Mouse (Mus musculus): ENCODE data around the gene Hoxc8. TPM values are rescaled to one million over a fixed set of nuclear protein-coding genes. Genes with fewer than 3 reads are reported as not detected.
A peak's percentile ranks its signal among the peaks of the same experiment; 100 is the strongest.

Hoxc8 gene
- polyA plus RNA-seq, 1 experiment from 2014 or later: not detected

DNA sequence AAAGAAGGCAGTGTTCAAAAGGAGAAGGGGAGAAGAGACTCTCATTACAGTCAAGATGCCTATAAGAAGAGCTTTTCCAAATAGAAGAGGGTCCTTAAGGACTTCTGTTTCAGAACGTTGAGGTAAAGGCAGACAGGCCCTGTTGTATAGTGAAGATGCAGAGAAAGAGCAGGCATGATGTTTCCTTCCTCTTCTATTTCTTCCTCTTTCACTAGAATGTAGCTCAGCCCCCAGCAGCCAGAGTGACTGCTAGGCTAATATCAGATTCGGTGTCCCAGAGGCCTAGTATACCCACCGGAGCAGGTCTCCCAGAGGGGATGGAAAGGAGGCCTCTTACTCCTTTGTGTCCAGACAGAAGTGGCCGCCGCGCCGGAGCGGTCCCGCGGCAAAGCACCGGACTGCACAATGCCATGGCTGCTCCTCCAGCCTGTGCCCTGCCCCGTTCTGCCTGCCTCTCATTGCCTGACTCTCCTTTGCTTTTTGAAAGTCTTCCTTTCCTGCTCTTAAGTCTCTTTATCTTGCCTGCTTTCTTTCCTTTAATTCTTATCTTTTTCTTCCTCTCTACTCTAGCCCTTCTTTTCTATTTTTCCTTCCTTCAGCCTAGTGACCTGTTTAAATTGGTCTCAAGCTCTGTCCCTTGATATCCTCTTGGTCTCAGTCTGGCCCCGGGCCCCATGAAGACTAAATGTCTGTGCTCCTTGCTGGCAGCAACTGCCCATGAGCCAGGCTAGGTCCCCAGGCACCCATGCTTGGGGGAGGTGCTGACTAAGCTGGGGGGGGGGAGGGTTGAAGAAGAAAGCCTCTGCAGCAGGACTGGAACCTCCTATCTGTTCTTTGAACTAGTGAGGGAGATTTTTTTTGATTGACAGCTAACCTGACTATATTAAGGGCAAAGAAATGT is 11.5 kb upstream of the Hoxc8 start:
- DNase-seq (ENCODE audit: low spot score) (no peak), ATAC-seq (ENCODE audit: low FRiP score) (no peak)
- Histone ChIP-seq H3K4me3 (ENCODE audit: low read depth, low read length) (no peak overlapping the region), H3K9ac (ENCODE audit: low read depth, low read length) (no peak overlapping the region), H3K4me2 (replicated peaks; ENCODE audit: low read depth, low read length) (no peak overlapping the region), H3K27ac (ENCODE audit: low read depth, low read length) (no peak overlapping the region), H3K4me1 (replicated peaks; ENCODE audit: control insufficient read depth, insufficient read depth, low read length) (no peaks in the 10 kb centered on the region), H3K36me3 (ENCODE audit: control insufficient read depth, insufficient read depth, low read length) (no peaks in the 10 kb centered on the region), H3K9me3 (ENCODE audit: control insufficient read depth, low read length) (no peaks in the 10 kb centered on the region), H3K27me3 (ENCODE audit: control insufficient read depth, insufficient read depth, low read length) (peaks cover 97% of the 10 kb centered on the region)
- 2% methylated on average over 13 of the region's 13 CpGs for WGBS

DNA sequence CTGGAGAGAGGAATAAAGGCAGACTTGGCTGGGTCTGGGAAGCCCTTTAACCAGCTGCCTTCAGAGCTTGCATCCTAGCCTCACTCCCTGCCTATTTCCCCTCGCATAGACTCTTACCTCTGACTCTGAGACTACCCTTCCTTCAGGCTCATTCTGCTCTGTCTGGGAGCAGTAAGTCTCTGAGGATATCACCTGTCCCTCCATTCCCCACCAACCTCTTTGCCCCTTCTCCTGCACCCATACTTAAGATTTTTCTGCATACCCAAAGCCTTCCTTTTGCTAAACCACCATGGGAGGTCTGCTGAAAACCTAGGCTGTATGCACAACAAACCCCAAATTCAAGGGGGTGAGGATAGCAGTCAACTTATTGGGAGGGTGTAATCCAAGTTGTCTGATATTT is 10.5 kb upstream of the Hoxc8 start:
- Histone ChIP-seq H3K4me1 (replicated peaks; ENCODE audit: control insufficient read depth, insufficient read depth, low read length) (no peaks in the 10 kb centered on the region), H3K27ac (ENCODE audit: low read depth, low read length) (no peak overlapping the region), H3K27me3 (ENCODE audit: control insufficient read depth, insufficient read depth, low read length) (peaks cover 97% of the 10 kb centered on the region), H3K4me3 (ENCODE audit: low read depth, low read length) (no peak overlapping the region), H3K36me3 (ENCODE audit: control insufficient read depth, insufficient read depth, low read length) (no peaks in the 10 kb centered on the region), H3K4me2 (replicated peaks; ENCODE audit: low read depth, low read length) (no peak overlapping the region), H3K9me3 (ENCODE audit: control insufficient read depth, low read length) (no peaks in the 10 kb centered on the region), H3K9ac (ENCODE audit: low read depth, low read length) (no peak overlapping the region)
- 0% methylated on average over 1 of the region's 1 CpGs for WGBS
- ATAC-seq (ENCODE audit: low FRiP score): no peak
- no peak for DNase-seq (ENCODE audit: low spot score)

DNA sequence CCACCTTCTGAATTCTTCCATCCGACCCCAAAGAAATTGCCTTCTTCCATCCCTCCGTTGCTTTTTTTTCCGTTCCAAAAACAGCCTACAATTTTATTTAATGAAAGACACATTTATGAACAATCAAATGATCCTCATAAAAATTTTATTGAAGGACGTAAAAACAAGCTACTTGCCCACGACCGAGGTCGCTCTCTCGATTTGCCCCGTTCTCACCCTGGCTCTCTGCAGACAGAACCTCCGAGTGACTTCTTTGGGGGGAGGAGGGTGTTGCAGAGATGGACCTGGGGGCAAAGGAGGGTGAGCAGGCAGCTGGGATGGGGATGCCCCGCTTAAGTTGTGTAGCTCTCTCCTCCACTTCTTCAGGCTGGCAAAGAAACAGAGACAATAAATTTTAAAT is 10.1 kb upstream of the Hoxc8 start:
- Histone ChIP-seq H3K27me3 (ENCODE audit: control insufficient read depth, insufficient read depth, low read length) (peaks cover 96% of the 10 kb centered on the region), H3K27ac (ENCODE audit: low read depth, low read length) (no peak overlapping the region), H3K4me3 (ENCODE audit: low read depth, low read length) (no peak overlapping the region), H3K4me1 (replicated peaks; ENCODE audit: control insufficient read depth, insufficient read depth, low read length) (no peaks in the 10 kb centered on the region), H3K9ac (ENCODE audit: low read depth, low read length) (no peak overlapping the region), H3K4me2 (replicated peaks; ENCODE audit: low read depth, low read length) (no peak overlapping the region), H3K9me3 (ENCODE audit: control insufficient read depth, low read length) (no peaks in the 10 kb centered on the region), H3K36me3 (ENCODE audit: control insufficient read depth, insufficient read depth, low read length) (no peaks in the 10 kb centered on the region)
- 3% methylated on average over 11 of the region's 11 CpGs for WGBS
- DNase-seq (ENCODE audit: low spot score) (no peak), ATAC-seq (ENCODE audit: low FRiP score) (no peak)

DNA sequence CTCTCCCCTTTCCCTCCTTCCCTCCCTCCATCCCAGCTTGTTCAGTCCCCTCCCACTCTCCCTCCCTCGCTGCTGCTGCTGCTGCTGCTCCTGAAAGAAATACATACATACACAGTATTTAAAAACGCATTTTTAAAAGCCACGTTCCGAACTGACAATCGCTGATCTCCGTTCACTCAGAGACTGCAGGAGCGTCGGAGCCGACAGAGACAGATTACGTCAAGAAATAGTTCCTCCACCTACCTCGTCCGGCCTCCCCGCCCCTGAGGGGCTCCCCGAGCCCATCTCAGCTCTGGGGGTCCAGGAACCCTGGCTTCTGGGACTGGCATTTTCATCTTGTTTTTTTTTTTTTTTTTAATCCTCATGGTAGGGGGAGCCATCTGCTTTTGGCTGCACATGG is 9.5 kb upstream of the Hoxc8 start:
- Histone ChIP-seq H3K4me2 (replicated peaks; ENCODE audit: low read depth, low read length) (peak overlapping the region; percentile 50; the same call in 1 of the 2 replicates), H3K36me3 (ENCODE audit: control insufficient read depth, insufficient read depth, low read length) (no peaks in the 10 kb centered on the region), H3K4me1 (replicated peaks; ENCODE audit: control insufficient read depth, insufficient read depth, low read length) (no peaks in the 10 kb centered on the region), H3K9me3 (ENCODE audit: control insufficient read depth, low read length) (no peaks in the 10 kb centered on the region), H3K27ac (ENCODE audit: low read depth, low read length) (no peak overlapping the region), H3K27me3 (ENCODE audit: control insufficient read depth, insufficient read depth, low read length) (peaks cover 96% of the 10 kb centered on the region), H3K4me3 (ENCODE audit: low read depth, low read length) (peak overlapping the region; percentile 23; the same call in 1 of the 2 replicates), H3K9ac (ENCODE audit: low read depth, low read length) (no peak overlapping the region)
- ATAC-seq (ENCODE audit: low FRiP score): no peak
- WGBS: under 1% methylated on average over 14 of the region's 14 CpGs
- DNase-seq (ENCODE audit: low spot score): no peak

DNA sequence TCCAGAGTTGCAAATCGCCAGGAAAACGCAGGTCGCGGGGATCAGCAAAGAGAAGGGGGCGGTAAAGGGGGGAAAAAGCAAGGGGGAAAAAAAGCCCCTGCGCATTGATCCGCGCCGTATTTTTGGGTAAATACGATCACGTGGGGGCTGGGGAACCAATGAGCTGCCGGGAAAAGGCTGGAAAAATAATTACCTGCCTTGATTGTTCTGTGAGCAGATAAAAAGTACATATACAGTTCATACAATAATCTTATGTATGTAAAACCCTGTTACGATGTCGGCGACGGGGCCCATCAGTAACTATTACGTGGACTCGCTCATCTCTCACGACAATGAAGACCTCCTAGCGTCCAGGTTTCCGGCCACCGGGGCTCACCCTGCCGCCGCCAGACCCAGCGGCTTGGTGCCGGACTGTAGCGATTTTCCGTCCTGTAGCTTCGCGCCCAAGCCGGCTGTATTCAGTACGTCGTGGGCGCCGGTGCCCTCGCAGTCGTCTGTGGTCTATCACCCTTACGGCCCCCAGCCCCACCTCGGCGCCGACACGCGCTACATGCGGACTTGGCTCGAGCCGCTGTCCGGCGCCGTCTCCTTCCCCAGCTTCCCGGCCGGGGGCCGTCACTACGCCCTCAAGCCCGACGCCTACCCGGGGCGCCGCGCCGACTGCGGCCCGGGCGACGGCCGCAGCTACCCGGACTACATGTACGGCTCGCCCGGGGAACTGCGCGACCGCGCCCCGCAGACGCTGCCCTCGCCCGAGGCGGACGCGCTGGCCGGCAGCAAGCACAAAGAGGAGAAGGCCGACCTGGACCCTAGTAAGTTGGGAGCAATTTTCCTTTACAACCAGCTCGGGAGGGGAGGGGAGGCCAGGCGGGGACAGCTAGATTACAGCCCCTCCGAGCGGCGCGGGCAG is 8.8 kb upstream of the Hoxc8 start:
- Histone ChIP-seq H3K27me3 (ENCODE audit: control insufficient read depth, insufficient read depth, low read length) (peaks cover 96% of the 10 kb centered on the region), H3K4me3 (ENCODE audit: low read depth, low read length) (peak overlapping the region; percentile 23), H3K36me3 (ENCODE audit: control insufficient read depth, insufficient read depth, low read length) (no peaks in the 10 kb centered on the region), H3K4me2 (replicated peaks; ENCODE audit: low read depth, low read length) (peak overlapping the region; percentile 50), H3K9me3 (ENCODE audit: control insufficient read depth, low read length) (no peaks in the 10 kb centered on the region), H3K27ac (ENCODE audit: low read depth, low read length) (no peak overlapping the region), H3K4me1 (replicated peaks; ENCODE audit: control insufficient read depth, insufficient read depth, low read length) (no peaks in the 10 kb centered on the region), H3K9ac (ENCODE audit: low read depth, low read length) (no peak overlapping the region)
- ATAC-seq (ENCODE audit: low FRiP score) (0 out of 2 replicates have a peak, but pooled peaks have one; percentile 33), DNase-seq (ENCODE audit: low spot score) (peak; percentile 76)
- WGBS: under 1% methylated on average over 88 of the region's 88 CpGs

DNA sequence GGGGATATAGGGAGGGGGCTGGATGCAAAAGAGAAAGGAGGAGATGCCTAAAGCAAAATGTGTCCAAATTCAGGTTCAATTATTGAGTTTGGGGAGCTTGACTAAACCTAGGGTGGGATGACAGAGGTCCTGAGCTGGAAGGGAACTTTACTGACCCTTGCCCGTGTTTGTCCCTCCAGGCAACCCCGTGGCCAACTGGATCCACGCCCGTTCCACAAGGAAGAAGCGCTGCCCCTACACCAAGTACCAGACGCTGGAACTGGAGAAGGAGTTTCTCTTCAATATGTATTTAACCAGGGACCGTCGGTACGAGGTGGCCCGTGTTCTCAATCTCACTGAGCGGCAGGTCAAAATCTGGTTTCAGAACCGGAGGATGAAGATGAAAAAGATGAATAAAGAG is 6.7 kb upstream of the Hoxc8 start:
- no peak overlapping the region for H3K27ac ChIP-seq (ENCODE audit: low read depth, low read length)
- no peaks in the 10 kb centered on the region for H3K36me3 ChIP-seq (ENCODE audit: control insufficient read depth, insufficient read depth, low read length)
- 2% methylated on average over 12 of the region's 12 CpGs for WGBS
- DNase-seq (ENCODE audit: low spot score) (no peak), ATAC-seq (ENCODE audit: low FRiP score) (no peak)
- no peak overlapping the region for H3K9ac ChIP-seq (ENCODE audit: low read depth, low read length)
- H3K4me2 ChIP-seq (replicated peaks; ENCODE audit: low read depth, low read length): no peak overlapping the region
- H3K4me1 ChIP-seq (replicated peaks; ENCODE audit: control insufficient read depth, insufficient read depth, low read length): no peaks in the 10 kb centered on the region
- H3K27me3 ChIP-seq (ENCODE audit: control insufficient read depth, insufficient read depth, low read length): peaks cover 96% of the 10 kb centered on the region
- H3K9me3 ChIP-seq (ENCODE audit: control insufficient read depth, low read length): no peaks in the 10 kb centered on the region
- no peak overlapping the region for H3K4me3 ChIP-seq (ENCODE audit: low read depth, low read length)

DNA sequence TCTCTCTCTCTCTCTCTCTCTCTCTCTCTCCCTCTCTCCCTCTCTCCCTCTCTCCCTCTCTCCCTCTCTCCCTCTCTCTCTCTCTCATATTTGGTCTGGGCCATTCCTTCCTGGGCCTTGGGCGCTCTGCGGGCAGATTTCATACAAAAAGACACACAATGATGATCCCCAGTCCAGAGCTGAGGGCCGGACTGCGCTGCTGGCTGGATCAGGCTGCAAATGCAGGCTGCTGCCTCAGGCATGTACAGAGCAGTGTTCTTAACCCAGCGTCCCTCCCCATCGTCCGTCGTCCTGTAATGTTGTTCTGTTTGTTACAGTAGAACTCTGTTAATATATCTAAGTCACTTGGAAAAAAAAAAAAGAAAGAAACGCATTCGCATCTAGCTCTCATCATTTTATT is 5.9 kb upstream of the Hoxc8 start:
- H3K4me2 ChIP-seq (replicated peaks; ENCODE audit: low read depth, low read length): no peak overlapping the region
- H3K4me3 ChIP-seq (ENCODE audit: low read depth, low read length): no peak overlapping the region
- ATAC-seq (ENCODE audit: low FRiP score): no peak
- H3K9ac ChIP-seq (ENCODE audit: low read depth, low read length): no peak overlapping the region
- no peak overlapping the region for H3K27ac ChIP-seq (ENCODE audit: low read depth, low read length)
- WGBS: 4% methylated on average over 10 of the region's 10 CpGs
- no peaks in the 10 kb centered on the region for H3K36me3 ChIP-seq (ENCODE audit: control insufficient read depth, insufficient read depth, low read length)
- DNase-seq (ENCODE audit: low spot score): no peak
- H3K4me1 ChIP-seq (replicated peaks; ENCODE audit: control insufficient read depth, insufficient read depth, low read length): no peaks in the 10 kb centered on the region
- H3K9me3 ChIP-seq (ENCODE audit: control insufficient read depth, low read length): no peaks in the 10 kb centered on the region
- H3K27me3 ChIP-seq (ENCODE audit: control insufficient read depth, insufficient read depth, low read length): peaks cover 96% of the 10 kb centered on the region

DNA sequence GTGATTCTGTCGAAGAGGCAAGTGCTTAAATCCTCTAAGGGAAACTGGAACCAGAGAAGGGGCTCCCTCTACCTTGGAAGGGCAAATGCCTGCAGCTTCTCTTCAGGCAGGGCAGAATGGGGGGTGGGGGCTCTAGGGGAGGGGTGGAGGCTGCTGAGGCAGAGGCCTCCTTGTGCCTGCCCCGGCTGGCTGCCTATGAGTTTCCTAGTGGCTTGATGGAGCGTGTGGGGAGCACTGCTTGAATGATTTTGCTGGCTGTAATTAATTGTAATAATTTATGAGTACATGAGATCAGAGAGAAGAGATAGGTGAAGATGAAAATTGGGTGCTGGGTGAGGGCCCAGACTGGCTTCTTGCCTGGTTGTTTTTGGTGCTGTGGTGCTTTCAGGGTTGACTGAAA is 5.5 kb upstream of the Hoxc8 start:
- Histone ChIP-seq H3K9ac (ENCODE audit: low read depth, low read length) (no peak overlapping the region), H3K36me3 (ENCODE audit: control insufficient read depth, insufficient read depth, low read length) (no peaks in the 10 kb centered on the region), H3K27me3 (ENCODE audit: control insufficient read depth, insufficient read depth, low read length) (peaks cover 96% of the 10 kb centered on the region), H3K9me3 (ENCODE audit: control insufficient read depth, low read length) (no peaks in the 10 kb centered on the region), H3K4me3 (ENCODE audit: low read depth, low read length) (no peak overlapping the region), H3K4me2 (replicated peaks; ENCODE audit: low read depth, low read length) (no peak overlapping the region), H3K27ac (ENCODE audit: low read depth, low read length) (no peak overlapping the region), H3K4me1 (replicated peaks; ENCODE audit: control insufficient read depth, insufficient read depth, low read length) (no peaks in the 10 kb centered on the region)
- 4% methylated on average over 3 of the region's 3 CpGs for WGBS
- ATAC-seq (ENCODE audit: low FRiP score) (no peak), DNase-seq (ENCODE audit: low spot score) (no peak)
